Mouse (Mus musculus) heart, embryonic 15.5 days (tissue): ENCODE measurements around the gene Leng9. TPM values are rescaled to one million over a fixed set of nuclear protein-coding genes. Genes with fewer than 3 reads are reported as not detected.

Experiments
- ATAC-seq: fragments of 200-750 bp; cut with Nextera tagmentation; replicated peaks from 2 replicates; pipeline ENCODE4 v1.8.0; 2017; ENCODE audit warnings: low read depth, moderate TSS enrichment; ENCODE audit not compliant: insufficient number of reproducible peaks, insufficient read depth, low FRiP score
- H3K27ac ChIP-seq: fragments of 300-500 bp; sonication (generic); 2 replicates; pipeline ENCODE4 v1.5.1; 2015; ENCODE audit warnings: mild to moderate bottlenecking, inconsistent platforms
- H3K27me3 ChIP-seq: fragments of 300-500 bp; sonication (generic); 2 replicates; pipeline ENCODE4 v1.6.1; 2015; ENCODE audit warnings: inconsistent platforms
- H3K36me3 ChIP-seq: fragments of 300-500 bp; sonication (generic); 2 replicates; pipeline ENCODE4 v1.6.1; 2015; ENCODE audit warnings: mild to moderate bottlenecking, inconsistent platforms
- H3K4me1 ChIP-seq: fragments of 300-500 bp; sonication (generic); replicated peaks from 2 replicates; pipeline ENCODE4 v1.6.1; 2015; ENCODE audit warnings: inconsistent platforms
- H3K4me2 ChIP-seq: fragments of 300-500 bp; sonication (generic); 2 replicates; pipeline ENCODE4 v1.6.1; 2015; ENCODE audit warnings: inconsistent platforms, mild to moderate bottlenecking, moderate library complexity
- H3K4me3 ChIP-seq: fragments of 300-500 bp; sonication (generic); 2 replicates; pipeline ENCODE4 v1.5.1; 2015; ENCODE audit warnings: mild to moderate bottlenecking, inconsistent platforms
- H3K9ac ChIP-seq: fragments of 300-500 bp; sonication (generic); 2 replicates; pipeline ENCODE4 v1.6.1; 2015; ENCODE audit warnings: mild to moderate bottlenecking, inconsistent platforms
- H3K9me3 ChIP-seq: fragments of 300-500 bp; sonication (generic); replicated peaks from 2 replicates; pipeline ENCODE4 v1.6.1; 2016; ENCODE audit warnings: inconsistent platforms
- WGBS: fragments of 180-500 bp; shearing (Covaris S2); methylation state at CpG from one replicate; pipeline ENCODE4 v1.1.7; 2015; ENCODE audit warnings: mixed read lengths; 5-methylcytosine and 5-hydroxymethylcytosine counted together
- polyA plus RNA-seq: library from polyadenylated mRNA; unstranded; fragments of >200 nt; fragmentation: Nextera tagmentation; extraction: Ambion mirVana; gene quantifications from 2 replicates; pipeline ENCODE4 v1.2.1, GENCODE M21; 2015

Gene Leng9
- polyA plus RNA-seq, 1 experiment from 2014 or later, result 2.8 TPM

GRCm38 (mm10) chr7:4142796-4143445, 7.3 kb downstream of the Leng9 start:
- H3K27ac ChIP-seq, result no peak overlapping the region
- no peaks in the 10 kb centered on the region for H3K9me3 ChIP-seq
- 92% methylated on average over 10 of the region's 10 CpGs for WGBS
- H3K36me3 ChIP-seq, result peaks cover 93% of the 10 kb centered on the region
- H3K4me2 ChIP-seq, result no peak overlapping the region
- H3K27me3 ChIP-seq, result no peaks in the 10 kb centered on the region
- no peak for ATAC-seq
- no peak overlapping the region for H3K4me3 ChIP-seq
- H3K9ac ChIP-seq, result no peak overlapping the region
- H3K4me1 ChIP-seq, result peaks cover 13% of the 10 kb centered on the region

DNA sequence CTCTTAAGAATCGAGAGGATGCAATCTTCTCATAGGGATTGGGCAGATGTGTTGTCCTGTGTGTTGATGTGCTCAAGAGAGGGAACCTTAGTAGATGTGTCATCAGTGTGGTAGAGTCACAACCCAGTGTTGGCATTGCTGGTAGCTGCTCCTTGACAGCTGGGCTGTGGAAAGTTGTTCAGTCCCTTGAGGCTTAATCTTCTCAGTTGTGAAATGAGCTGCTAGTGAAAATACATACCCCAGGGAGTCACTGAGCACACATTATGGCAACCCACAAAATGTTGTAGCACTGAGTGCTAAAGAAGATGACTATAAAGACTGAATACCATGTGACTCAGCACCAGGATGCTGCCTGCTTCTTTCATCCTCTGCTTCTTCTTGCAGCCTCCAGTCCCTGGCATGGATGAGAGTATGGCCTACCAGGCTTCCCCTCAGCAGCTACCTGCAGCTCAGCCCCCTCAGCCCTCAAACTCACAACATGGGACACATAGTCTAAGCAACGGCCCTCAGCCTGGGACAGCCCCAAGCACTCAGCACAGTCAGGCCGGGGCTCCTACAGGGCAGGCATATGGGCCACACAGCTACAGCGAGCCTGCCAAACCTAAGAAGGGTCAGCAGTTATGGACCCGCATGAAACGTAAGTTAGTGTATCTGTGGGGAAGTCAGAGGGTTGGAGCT, 8.4 kb downstream of the Leng9 start:
- H3K4me2 ChIP-seq, result no peak overlapping the region
- peaks cover 85% of the 10 kb centered on the region for H3K36me3 ChIP-seq
- peaks cover 14% of the 10 kb centered on the region for H3K4me1 ChIP-seq
- no peak overlapping the region for H3K4me3 ChIP-seq
- H3K27me3 ChIP-seq, result no peaks in the 10 kb centered on the region
- H3K9me3 ChIP-seq, result no peaks in the 10 kb centered on the region
- H3K9ac ChIP-seq, result no peak overlapping the region
- 91% methylated on average over 6 of the region's 6 CpGs for WGBS
- ATAC-seq, result no peak
- no peak overlapping the region for H3K27ac ChIP-seq

- Histone ChIP-seq H3K9ac (no peak overlapping the region), H3K4me3 (no peak overlapping the region), H3K36me3 (peaks cover 61% of the 10 kb centered on the region), H3K4me1 (peaks cover 17% of the 10 kb centered on the region), H3K27ac (no peak overlapping the region), H3K9me3 (no peaks in the 10 kb centered on the region), H3K4me2 (no peak overlapping the region), H3K27me3 (no peaks in the 10 kb centered on the region)
- 94% methylated on average over 5 of the region's 5 CpGs for WGBS
- no peak for ATAC-seq
Observed at GRCm38 (mm10) chr7:4139391-4139790, 10.8 kb downstream of the Leng9 start.

- Histone ChIP-seq H3K36me3 (peaks cover 53% of the 10 kb centered on the region), H3K27me3 (no peaks in the 10 kb centered on the region), H3K27ac (no peak overlapping the region), H3K4me3 (no peak overlapping the region), H3K9me3 (no peaks in the 10 kb centered on the region), H3K9ac (no peak overlapping the region), H3K4me1 (peaks cover 17% of the 10 kb centered on the region), H3K4me2 (peak overlapping the region; percentile 86; the same call in 1 of the 2 replicates)
- WGBS, result 92% methylated on average over 7 of the region's 7 CpGs
- no peak for ATAC-seq
Observed at GRCm38 (mm10) chr7:4138671-4139070, 11.5 kb downstream of the Leng9 start.

DNA sequence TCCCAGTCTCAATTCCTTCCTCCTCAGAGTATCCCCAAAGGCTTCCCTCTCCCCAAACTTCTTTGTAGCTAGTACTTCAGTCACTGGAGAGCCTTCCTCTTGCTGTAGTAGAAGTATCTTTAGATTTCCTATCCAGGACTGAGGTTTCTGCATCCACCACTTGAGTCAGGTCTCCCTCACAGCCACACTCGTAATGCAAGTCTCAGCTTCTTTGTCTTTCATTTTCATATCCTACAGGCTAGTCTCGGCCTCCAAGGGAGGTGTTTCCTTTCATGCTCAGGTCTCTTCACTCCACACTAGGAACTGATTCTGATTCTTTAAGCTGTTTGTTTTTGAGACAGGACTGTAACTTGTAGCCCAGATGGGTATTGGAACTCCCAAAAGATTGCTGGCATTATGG, 12.0 kb downstream of the Leng9 start:
- Histone ChIP-seq H3K9me3 (no peaks in the 10 kb centered on the region), H3K27ac (no peak overlapping the region), H3K9ac (peak overlapping the region; percentile 89), H3K4me2 (peak overlapping the region; percentile 86), H3K4me3 (peak overlapping the region; percentile 85), H3K27me3 (no peaks in the 10 kb centered on the region), H3K36me3 (peaks cover 49% of the 10 kb centered on the region), H3K4me1 (peaks cover 17% of the 10 kb centered on the region)
- ATAC-seq, result no peak
- 82% methylated on average over 2 of the region's 2 CpGs for WGBS

DNA sequence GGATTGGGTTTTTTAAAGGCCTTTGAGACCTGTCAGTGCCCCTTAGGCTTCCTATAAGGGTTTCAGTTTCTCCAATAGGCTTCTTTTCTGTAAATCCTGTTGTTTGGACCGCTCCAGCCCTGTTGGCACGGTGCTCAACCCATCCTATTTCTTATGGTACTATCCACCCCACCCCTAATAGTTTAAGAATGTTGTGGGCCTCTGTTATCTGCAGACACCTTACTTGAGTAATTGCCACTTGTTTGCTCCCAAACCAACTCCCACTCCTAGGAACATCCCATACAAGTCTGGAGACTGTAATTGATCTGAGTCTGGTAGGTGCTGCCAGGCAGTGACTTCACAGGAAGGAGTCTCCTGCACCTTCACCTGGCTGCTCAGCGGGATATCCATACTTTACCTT, 12.4 kb downstream of the Leng9 start:
- peak overlapping the region; percentile 96 for H3K27ac ChIP-seq
- ATAC-seq, result no peak
- H3K27me3 ChIP-seq, result no peaks in the 10 kb centered on the region
- peaks cover 17% of the 10 kb centered on the region for H3K4me1 ChIP-seq
- H3K36me3 ChIP-seq, result peaks cover 44% of the 10 kb centered on the region
- H3K9me3 ChIP-seq, result no peaks in the 10 kb centered on the region
- peak overlapping the region; percentile 89 for H3K9ac ChIP-seq
- WGBS, result 52% methylated on average over 3 of the region's 3 CpGs
- H3K4me3 ChIP-seq, result peak overlapping the region; percentile 85
- peak overlapping the region; percentile 86 for H3K4me2 ChIP-seq

GRCm38 (mm10) chr7:4136771-4137531, 13.2 kb downstream of the Leng9 start, which contains the start of gene Leng8:
TSS of gene Leng8 (plus strand) at chr7:4137039.
- H3K27me3 ChIP-seq, result no peaks in the 10 kb centered on the region
- under 1% methylated on average over 66 of the region's 78 CpGs for WGBS
- peak within 1 kb of the TSS; percentile 89 for H3K9ac ChIP-seq
- H3K4me3 ChIP-seq, result peak within 1 kb of the TSS; percentile 85
- ATAC-seq, result peak; percentile 99
- peaks cover 36% of the 10 kb centered on the region for H3K36me3 ChIP-seq
- H3K4me2 ChIP-seq, result peak within 1 kb of the TSS; percentile 89
- H3K4me1 ChIP-seq, result peaks cover 17% of the 10 kb centered on the region
- peak within 1 kb of the TSS; percentile 96 for H3K27ac ChIP-seq
- H3K9me3 ChIP-seq, result no peaks in the 10 kb centered on the region

DNA sequence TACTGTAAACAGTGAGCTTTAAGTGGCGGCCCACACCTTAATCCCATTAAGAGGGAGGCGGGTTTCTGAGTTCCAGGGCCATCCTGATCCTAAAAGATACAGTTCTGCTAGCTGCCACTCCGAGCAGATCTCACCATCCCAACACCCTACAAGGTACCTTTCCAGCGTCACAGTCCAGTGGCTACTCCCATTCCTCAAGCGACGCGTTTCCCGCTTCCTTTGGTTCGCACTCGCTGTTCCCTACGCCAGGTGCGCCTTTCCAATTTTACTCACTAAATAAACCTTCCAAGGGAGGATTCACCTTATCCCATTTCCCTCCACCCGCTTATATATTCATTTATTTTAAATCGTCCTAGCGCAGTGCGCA, 13.8 kb downstream of the Leng9 start:
- peak overlapping the region; percentile 85 for H3K4me3 ChIP-seq
- H3K9ac ChIP-seq, result peak overlapping the region; percentile 63
- H3K36me3 ChIP-seq, result peaks cover 31% of the 10 kb centered on the region
- H3K4me1 ChIP-seq, result peaks cover 19% of the 10 kb centered on the region
- H3K9me3 ChIP-seq, result no peaks in the 10 kb centered on the region
- 0% methylated on average over 16 of the region's 16 CpGs for WGBS
- H3K27me3 ChIP-seq, result no peaks in the 10 kb centered on the region
- peak overlapping the region; percentile 70 for H3K27ac ChIP-seq
- H3K4me2 ChIP-seq, result peak overlapping the region; percentile 89
- ATAC-seq, result no peak

DNA sequence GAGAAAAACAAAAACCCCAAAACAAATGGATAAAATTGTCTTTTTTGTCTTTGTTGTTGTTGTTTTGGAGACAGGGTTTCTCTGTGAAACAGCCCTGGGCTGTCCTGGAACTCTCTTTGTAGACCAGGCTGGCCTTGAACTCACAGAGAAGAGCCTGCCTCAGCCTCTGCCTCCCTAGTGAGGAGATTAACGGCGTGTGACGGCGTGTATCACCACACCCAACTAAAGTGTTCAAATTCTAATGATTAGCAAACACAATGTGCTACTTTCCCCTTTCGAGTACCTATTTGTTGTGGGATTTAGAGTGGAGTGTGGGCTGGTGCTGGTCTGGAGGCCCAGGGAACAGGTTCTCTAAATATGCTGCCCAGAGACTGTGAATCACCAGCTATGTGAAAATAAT, 15.3 kb downstream of the Leng9 start:
- ATAC-seq, result no peak
- Histone ChIP-seq H3K4me2 (no peak overlapping the region), H3K27ac (no peak overlapping the region), H3K27me3 (no peaks in the 10 kb centered on the region), H3K4me3 (no peak overlapping the region), H3K4me1 (peaks cover 22% of the 10 kb centered on the region), H3K9me3 (no peaks in the 10 kb centered on the region), H3K36me3 (peaks cover 16% of the 10 kb centered on the region), H3K9ac (no peak overlapping the region)
- 87% methylated on average over 5 of the region's 5 CpGs for WGBS

- Histone ChIP-seq H3K9me3 (no peaks in the 10 kb centered on the region), H3K27ac (no peak overlapping the region), H3K4me3 (no peak overlapping the region), H3K4me2 (no peak overlapping the region), H3K4me1 (peaks cover 21% of the 10 kb centered on the region), H3K9ac (no peak overlapping the region), H3K36me3 (no peaks in the 10 kb centered on the region), H3K27me3 (no peaks in the 10 kb centered on the region)
- 78% methylated on average over 7 of the region's 7 CpGs for WGBS
- no peak for ATAC-seq
Observed at GRCm38 (mm10) chr7:4132998-4133397, 17.2 kb downstream of the Leng9 start.

DNA sequence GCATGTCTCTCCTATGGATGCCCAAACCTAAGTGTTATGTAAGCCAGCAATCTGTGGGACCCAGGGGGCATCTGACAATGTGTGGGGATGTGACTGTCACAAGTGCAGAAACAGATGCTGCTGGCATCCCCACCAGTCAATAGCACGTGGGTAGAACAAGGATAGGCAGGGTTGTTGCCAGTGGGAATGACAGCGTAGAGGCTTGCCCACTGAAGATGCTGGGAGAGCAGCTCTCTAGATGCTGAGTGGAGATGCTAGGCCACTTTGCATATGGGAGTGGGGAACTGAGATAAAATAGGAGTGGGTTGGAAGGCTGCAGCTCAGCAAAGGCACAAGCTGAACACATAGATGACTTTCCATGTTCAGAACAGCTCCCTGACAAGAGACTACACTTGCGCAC, 17.6 kb downstream of the Leng9 start:
- Histone ChIP-seq H3K4me1 (peaks cover 17% of the 10 kb centered on the region), H3K9me3 (no peaks in the 10 kb centered on the region), H3K4me3 (no peak overlapping the region), H3K9ac (no peak overlapping the region), H3K27me3 (no peaks in the 10 kb centered on the region), H3K4me2 (no peak overlapping the region), H3K27ac (no peak overlapping the region), H3K36me3 (no peaks in the 10 kb centered on the region)
- no peak for ATAC-seq
- WGBS, result 90% methylated on average over 3 of the region's 3 CpGs
